Mouse (Mus musculus): Measurements from ENCODE around the gene Ncan. TPM values are rescaled to one million over a fixed set of nuclear protein-coding genes. Genes with fewer than 3 reads are reported as not detected.

Gene Ncan
- polyA plus RNA-seq (2015; fragmentation: Nextera tagmentation; extraction: Ambion mirVana): 165 and 193 TPM in 2 replicates

DNA sequence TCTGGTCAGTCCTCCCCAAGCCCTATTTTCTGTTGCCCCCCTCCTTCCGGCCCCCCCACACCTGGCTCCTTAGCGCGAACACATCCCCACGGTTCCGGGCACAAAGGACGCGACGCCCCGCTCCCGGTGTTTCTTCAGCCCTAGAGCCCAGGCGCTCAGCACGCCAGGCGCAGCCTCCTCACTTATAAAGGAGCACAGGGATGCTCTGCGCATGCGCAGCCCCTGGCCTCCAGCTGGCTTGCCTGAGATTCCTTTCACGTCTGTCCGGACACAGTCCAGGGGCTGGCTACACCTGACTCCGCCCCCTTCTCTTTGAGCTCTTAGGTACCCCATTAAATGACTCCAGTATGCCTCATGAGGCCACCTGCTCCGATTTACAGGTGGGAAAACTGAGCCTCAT, at the start of gene Ncan:
Gene Ncan, minus strand, starts transcription at position 207 of the 400 bp plus-strand sequence.
- peak within 1 kb of the TSS; percentile 77 for H3K9ac ChIP-seq
- 2% methylated on average over 19 of the region's 19 CpGs for WGBS
- no peaks in the 10 kb centered on the region for H3K27me3 ChIP-seq
- H3K36me3 ChIP-seq: peaks cover under 1% of the 10 kb centered on the region; the same call in 1 of the 2 replicates
- H3K4me2 ChIP-seq: peak within 1 kb of the TSS; percentile 62
- H3K27ac ChIP-seq (replicated peaks): peak within 1 kb of the TSS; percentile 89
- H3K9me3 ChIP-seq: no peaks in the 10 kb centered on the region
- H3K4me1 ChIP-seq (replicated peaks): peaks cover 24% of the 10 kb centered on the region
- peak; percentile 71 for ATAC-seq (ENCODE audit: low FRiP score, low read depth)
- peak within 1 kb of the TSS; percentile 58 for H3K4me3 ChIP-seq

GRCm38 (mm10) chr8:70170116-70170515, 49.4 kb upstream of the Ncan start:
- H3K9ac ChIP-seq: no peak overlapping the region
- H3K27me3 ChIP-seq: peaks cover 12% of the 10 kb centered on the region; the same call in 1 of the 2 replicates
- H3K9me3 ChIP-seq: no peaks in the 10 kb centered on the region
- ATAC-seq (ENCODE audit: low FRiP score, low read depth): no peak
- H3K4me3 ChIP-seq: no peak overlapping the region
- H3K4me2 ChIP-seq: no peak overlapping the region
- WGBS: 85% methylated on average over 3 of the region's 3 CpGs
- H3K27ac ChIP-seq (replicated peaks): no peak overlapping the region
- H3K36me3 ChIP-seq: no peaks in the 10 kb centered on the region
- H3K4me1 ChIP-seq (replicated peaks): peaks cover 30% of the 10 kb centered on the region

- ATAC-seq (ENCODE audit: low FRiP score, low read depth): peak; percentile 80
- Histone ChIP-seq H3K27me3 (peaks cover 13% of the 10 kb centered on the region; the same call in 1 of the 2 replicates), H3K4me2 (peak overlapping the region; percentile 55), H3K4me3 (peak overlapping the region; percentile 20), H3K9me3 (no peaks in the 10 kb centered on the region), H3K36me3 (no peaks in the 10 kb centered on the region), H3K4me1 (replicated peaks) (peaks cover 9% of the 10 kb centered on the region), H3K27ac (replicated peaks) (no peak overlapping the region), H3K9ac (peak overlapping the region; percentile 4; the same call in 1 of the 2 replicates)
- WGBS: 2% methylated on average over 21 of the region's 21 CpGs
Observed at GRCm38 (mm10) chr8:70166504-70167110, 45.9 kb upstream of the Ncan start.

DNA sequence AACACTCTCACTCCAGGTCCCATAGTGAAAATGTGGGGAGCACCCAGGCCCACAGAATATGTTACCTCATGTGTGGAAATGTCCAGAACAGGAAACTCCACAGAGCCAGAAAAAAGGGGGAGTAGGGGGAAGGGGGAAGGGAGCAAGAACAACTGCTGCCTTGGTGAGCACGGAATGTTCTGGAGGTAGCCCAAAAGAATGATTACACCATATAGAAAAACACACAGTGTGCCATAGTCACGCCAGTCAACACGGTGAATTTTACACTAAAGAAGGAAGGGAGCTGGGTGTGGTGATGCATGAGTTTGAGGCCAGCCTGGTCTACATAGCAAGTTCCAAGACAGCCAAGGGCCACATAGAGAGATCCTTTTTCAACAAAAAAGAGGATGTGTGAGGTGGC, 42.6 kb upstream of the Ncan start:
- WGBS: 86% methylated on average over 3 of the region's 3 CpGs
- Histone ChIP-seq H3K4me2 (no peak overlapping the region), H3K27ac (replicated peaks) (no peak overlapping the region), H3K36me3 (no peaks in the 10 kb centered on the region), H3K27me3 (peaks cover 13% of the 10 kb centered on the region; the same call in 1 of the 2 replicates), H3K4me3 (no peak overlapping the region), H3K9me3 (no peaks in the 10 kb centered on the region), H3K4me1 (replicated peaks) (peaks cover 17% of the 10 kb centered on the region), H3K9ac (no peak overlapping the region)
- no peak for ATAC-seq (ENCODE audit: low FRiP score, low read depth)

DNA sequence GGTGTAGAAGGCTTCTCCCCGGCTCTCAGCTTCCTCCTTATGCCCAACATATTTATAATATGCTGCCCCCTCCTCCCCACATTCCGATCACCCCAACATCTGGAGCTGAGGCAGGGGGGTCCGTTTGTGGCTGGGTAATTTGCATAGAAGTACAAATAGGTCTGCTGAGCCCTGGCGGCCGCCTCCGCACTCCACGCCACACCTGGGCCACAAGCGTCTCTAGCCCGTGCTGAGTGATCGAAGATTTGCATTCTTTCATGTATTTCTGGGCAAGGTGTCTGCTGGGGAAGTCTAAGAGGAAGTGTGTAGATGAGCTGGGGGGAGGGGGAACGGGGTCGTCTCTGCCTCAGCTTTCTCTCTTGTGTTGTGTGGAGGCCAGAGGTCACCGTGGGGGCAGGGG, 39.3 kb upstream of the Ncan start:
- H3K4me3 ChIP-seq: no peak overlapping the region
- H3K27ac ChIP-seq (replicated peaks): no peak overlapping the region
- H3K9me3 ChIP-seq: no peaks in the 10 kb centered on the region
- peaks cover 12% of the 10 kb centered on the region for H3K4me1 ChIP-seq (replicated peaks)
- H3K36me3 ChIP-seq: no peaks in the 10 kb centered on the region
- no peak overlapping the region for H3K9ac ChIP-seq
- WGBS: 62% methylated on average over 13 of the region's 13 CpGs
- no peak for ATAC-seq (ENCODE audit: low FRiP score, low read depth)
- no peak overlapping the region for H3K4me2 ChIP-seq
- no peaks in the 10 kb centered on the region; the same call in 1 of the 2 replicates for H3K27me3 ChIP-seq

- ATAC-seq (ENCODE audit: low FRiP score, low read depth): no peak
- 83% methylated on average over 4 of the region's 4 CpGs for WGBS
- Histone ChIP-seq H3K9me3 (no peaks in the 10 kb centered on the region), H3K9ac (0 out of 2 replicates have a peak overlapping the region, but pooled peaks have one; percentile 59), H3K4me1 (replicated peaks) (peaks cover 12% of the 10 kb centered on the region), H3K4me3 (no peak overlapping the region), H3K36me3 (no peaks in the 10 kb centered on the region), H3K4me2 (peak overlapping the region; percentile 79), H3K27ac (replicated peaks) (no peak overlapping the region), H3K27me3 (no peaks in the 10 kb centered on the region)
Observed at GRCm38 (mm10) chr8:70159211-70159610, 38.5 kb upstream of the Ncan start.

DNA sequence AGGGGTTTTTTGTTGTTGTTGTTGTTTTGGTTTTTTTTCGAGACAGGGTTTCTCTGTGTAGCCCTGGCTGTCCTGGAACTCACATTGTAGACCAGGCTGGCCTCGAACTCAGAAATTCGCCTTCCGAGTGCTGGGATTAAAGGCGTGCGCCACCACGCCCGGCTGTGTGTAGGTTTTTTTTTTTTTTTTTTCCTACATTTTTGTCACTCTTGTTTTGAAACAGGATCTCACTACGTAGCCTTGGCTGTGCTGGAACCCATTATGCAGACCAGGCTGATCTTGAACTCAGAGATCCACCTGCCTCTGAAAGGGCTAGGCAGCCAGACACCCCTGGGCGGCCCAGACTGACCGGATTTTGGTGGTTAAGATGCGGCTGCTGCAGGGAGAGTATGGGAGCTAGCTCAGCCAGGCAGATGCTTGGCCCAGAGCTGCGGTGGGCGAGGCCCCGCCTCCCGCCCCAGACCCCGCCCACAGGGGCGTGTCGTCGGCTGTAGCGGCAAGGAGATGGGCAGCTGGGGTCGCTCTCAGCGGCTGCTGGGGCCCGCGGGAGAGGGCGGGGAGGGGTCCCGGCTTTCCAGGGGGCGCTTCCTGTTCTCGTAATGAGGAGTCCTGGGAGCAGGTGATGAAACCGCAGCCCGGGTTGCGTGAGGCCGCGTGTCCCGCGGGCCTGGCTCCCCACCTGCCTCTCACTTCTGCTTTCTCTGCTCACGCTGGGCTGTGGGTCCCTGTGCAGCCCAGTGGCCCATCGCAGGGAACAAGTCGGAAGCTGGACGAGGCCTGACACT, 37.6 kb upstream of the Ncan start:
- Histone ChIP-seq H3K36me3 (no peaks in the 10 kb centered on the region), H3K27me3 (0 out of 2 replicates have a peak, but pooled peaks cover 2% of the 10 kb centered on the region), H3K4me2 (peak overlapping the region; percentile 79), H3K9me3 (no peaks in the 10 kb centered on the region), H3K4me3 (peak overlapping the region; percentile 50), H3K4me1 (replicated peaks) (peaks cover 12% of the 10 kb centered on the region), H3K27ac (replicated peaks) (peak overlapping the region; percentile 11; the same call in 1 of the 2 replicates), H3K9ac (peak overlapping the region; percentile 59)
- peak; percentile 95 for ATAC-seq (ENCODE audit: low FRiP score, low read depth)
- WGBS: 16% methylated on average over 32 of the region's 40 CpGs

GRCm38 (mm10) chr8:70157240-70157800, 36.6 kb upstream of the Ncan start:
- 83% methylated on average over 1 of the region's 1 CpGs for WGBS
- H3K4me2 ChIP-seq: no peak overlapping the region
- ATAC-seq (ENCODE audit: low FRiP score, low read depth): no peak

DNA sequence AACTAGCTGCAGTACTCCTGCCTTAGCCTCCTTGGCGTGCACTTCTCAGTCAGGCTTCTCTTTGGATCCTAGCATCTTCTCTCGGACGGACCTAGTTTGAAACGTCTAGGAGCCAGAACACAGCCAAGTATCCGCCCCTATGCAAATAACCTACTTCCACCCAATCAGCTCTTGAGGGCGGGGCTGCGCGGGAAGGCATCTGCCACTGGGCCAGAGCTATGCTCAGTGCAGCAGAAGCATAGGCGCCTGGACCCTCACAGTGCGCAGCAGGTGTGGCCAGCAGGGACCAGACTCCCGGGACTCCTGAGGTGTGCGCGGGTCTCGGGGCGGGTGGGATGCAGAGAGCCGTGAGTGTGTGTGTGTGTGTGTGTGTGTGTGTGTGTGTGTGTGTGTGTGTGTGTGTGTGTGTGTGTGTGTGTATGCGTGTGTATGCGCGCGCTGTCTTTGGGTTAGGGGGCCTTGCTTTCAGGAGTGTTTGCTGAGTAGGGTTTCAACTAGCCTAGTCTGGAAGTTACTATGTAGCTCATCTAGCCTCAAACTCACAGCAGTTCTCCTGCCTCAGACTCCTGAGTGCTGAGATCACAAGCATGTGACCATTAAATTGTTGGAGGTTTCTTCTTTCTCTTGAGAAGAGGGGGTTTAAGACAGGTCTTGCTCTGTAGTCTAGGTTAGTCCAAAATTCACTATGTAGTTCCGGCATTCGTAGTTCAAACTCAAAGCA, 32.0 kb upstream of the Ncan start:
- peaks cover 8% of the 10 kb centered on the region; the same call in 1 of the 2 replicates for H3K4me1 ChIP-seq (replicated peaks)
- H3K27ac ChIP-seq (replicated peaks): no peak overlapping the region
- 0 out of 2 replicates have a peak, but pooled peaks cover 5% of the 10 kb centered on the region for H3K27me3 ChIP-seq
- no peaks in the 10 kb centered on the region for H3K36me3 ChIP-seq
- no peak overlapping the region for H3K9ac ChIP-seq
- WGBS: 13% methylated on average over 22 of the region's 22 CpGs
- H3K9me3 ChIP-seq: no peaks in the 10 kb centered on the region
- no peak overlapping the region for H3K4me3 ChIP-seq
- ATAC-seq (ENCODE audit: low FRiP score, low read depth): peak; percentile 90
- H3K4me2 ChIP-seq: peak overlapping the region; percentile 49

More at GRCm38 (mm10) chr8:70157240-70157800, 36.6 kb upstream of the Ncan start:
- 0 out of 2 replicates have a peak, but pooled peaks cover 2% of the 10 kb centered on the region for H3K27me3 ChIP-seq
- H3K9ac ChIP-seq: no peak overlapping the region
- H3K36me3 ChIP-seq: no peaks in the 10 kb centered on the region
- H3K4me3 ChIP-seq: no peak overlapping the region
- peaks cover 16% of the 10 kb centered on the region for H3K4me1 ChIP-seq (replicated peaks)
- no peaks in the 10 kb centered on the region for H3K9me3 ChIP-seq
- no peak overlapping the region for H3K27ac ChIP-seq (replicated peaks)

DNA sequence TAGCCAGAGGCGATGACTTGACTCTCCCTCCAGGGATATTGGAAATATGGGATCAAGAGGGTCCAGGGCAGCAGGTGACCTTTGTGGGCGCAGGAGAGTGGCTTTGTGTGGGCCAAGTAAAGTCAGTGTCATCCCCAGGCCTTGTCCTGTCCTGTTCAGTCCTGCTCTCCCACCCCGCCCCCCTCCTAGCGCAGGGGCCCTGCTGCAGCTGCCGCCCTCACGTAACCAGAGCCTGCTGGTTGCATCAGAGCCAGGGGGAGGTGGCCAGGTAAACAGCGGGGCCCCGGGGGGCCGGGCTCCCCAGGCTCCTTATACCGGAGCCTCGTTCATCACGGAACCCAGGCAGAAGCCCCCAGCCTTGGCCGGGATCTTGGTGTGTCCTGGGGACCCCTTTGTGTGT, 29.5 kb upstream of the Ncan start:
- no peak overlapping the region for H3K4me3 ChIP-seq
- peaks cover 8% of the 10 kb centered on the region; the same call in 1 of the 2 replicates for H3K4me1 ChIP-seq (replicated peaks)
- ATAC-seq (ENCODE audit: low FRiP score, low read depth): no peak
- no peaks in the 10 kb centered on the region for H3K9me3 ChIP-seq
- H3K27me3 ChIP-seq: 0 out of 2 replicates have a peak, but pooled peaks cover 5% of the 10 kb centered on the region
- H3K27ac ChIP-seq (replicated peaks): no peak overlapping the region
- no peak overlapping the region for H3K9ac ChIP-seq
- H3K4me2 ChIP-seq: no peak overlapping the region
- peaks cover 20% of the 10 kb centered on the region for H3K36me3 ChIP-seq
- WGBS: 24% methylated on average over 13 of the region's 13 CpGs
